Mouse (Mus musculus): ENCODE measurements around the gene Rbbp6.

The Rbbp6 gene

DNA sequence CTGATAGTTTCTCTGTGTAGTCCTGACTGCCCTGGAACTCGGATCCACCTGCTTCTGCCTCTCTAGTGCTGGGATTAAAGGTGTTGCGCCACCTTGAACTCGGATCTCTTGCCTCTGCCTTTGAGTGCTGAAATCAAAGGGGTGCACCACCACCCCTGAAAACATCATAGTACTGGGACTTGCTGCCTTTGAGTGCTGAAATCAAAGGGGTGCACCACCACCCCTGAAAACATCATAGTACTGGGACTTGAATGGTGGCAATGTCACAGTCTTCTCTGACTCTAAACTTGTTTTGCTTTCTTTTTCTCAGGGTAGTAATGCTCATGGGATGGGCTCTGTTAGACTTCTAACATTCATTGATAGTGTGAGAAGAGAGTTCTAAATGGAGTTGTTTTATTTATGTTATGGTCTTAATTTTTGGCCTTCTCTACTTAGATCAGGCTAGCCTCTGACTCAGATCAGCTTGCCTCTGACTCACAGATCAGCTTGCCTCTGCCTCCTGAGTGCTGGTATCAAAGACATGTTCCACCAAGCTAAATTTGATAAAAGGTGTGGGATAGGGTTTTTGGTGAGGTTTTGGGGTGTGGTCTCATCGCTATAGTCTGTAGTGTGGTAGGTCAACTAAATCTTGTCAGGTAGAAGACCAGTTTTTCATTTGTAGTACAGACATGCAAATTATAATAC, 6.7 kb downstream of the Rbbp6 start:
- 89% methylated on average over 4 of the region's 4 CpGs for WGBS

DNA sequence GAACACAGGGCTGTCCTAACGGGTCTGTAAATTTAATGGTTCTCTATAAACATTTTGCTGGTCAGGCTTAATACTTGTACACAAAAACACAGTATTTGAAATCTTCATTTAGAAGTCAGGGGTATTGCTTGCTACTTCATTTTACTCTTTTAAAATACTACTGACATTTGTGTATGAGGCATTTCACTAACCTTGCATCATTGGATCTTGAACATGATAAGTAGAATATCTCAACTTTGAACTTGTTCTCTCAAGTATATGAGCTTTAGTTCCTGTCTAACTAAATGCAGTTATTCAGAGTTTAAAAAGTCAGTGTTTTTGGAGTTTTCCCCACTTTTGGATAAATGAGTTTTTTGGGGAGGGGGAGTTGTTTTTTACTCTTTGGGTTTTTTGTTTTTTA, 14.0 kb downstream of the Rbbp6 start:
- 55% methylated on average over 1 of the region's 1 CpGs for WGBS

DNA sequence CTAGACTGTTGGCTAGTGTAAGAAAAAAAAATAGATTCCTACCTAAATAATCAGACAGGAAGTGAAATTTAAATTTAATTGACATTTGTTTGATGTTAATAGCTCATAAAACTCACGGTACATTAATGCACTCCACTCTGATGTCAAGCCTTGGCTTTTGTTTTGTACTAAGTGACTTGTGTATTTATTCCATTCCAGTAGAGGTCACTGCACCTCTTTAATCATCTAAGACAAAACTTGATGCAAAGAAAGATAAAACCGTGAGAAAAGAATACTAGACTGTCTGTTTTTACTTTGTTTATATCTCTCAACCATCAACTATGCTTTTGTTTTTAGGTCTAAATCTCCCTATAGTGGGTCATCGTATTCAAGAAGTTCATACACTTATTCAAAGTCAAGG, 32.7 kb downstream of the Rbbp6 start:
- WGBS, result 57% methylated on average over 3 of the region's 3 CpGs

DNA sequence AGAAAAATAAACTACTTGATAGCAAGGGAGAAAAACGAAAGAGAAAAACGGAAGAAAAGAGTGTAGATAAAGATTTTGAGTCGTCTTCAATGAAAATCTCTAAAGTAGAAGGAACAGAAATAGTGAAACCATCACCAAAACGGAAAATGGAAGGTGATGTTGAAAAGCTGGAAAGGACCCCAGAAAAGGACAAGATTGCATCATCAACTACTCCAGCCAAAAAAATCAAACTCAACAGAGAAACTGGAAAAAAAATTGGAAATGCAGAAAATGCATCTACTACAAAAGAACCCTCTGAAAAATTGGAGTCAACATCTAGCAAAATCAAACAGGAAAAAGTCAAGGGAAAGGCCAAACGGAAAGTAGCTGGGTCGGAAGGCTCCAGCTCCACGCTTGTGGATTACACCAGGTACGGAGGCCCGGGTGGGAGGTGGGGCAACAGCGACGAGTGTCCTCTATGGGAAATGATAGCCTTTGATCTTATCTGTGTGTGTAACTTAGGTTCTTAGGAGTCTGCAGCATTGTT, 34.4 kb downstream of the Rbbp6 start:
- 73% methylated on average over 11 of the region's 11 CpGs for WGBS

DNA sequence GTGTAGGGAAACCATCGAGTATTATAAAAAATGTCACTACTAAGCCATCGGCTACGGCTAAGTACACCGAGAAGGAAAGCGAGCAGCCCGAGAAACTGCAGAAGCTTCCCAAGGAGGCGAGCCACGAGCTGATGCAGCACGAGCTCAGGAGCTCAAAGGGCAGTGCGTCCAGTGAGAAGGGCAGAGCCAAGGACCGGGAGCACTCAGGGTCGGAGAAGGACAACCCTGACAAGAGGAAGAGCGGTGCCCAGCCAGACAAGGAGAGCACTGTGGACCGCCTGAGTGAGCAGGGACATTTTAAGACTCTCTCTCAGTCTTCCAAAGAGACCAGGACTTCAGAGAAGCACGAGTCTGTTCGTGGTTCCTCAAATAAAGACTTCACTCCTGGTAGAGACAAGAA, 35.3 kb downstream of the Rbbp6 start:
- 82% methylated on average over 16 of the region's 16 CpGs for WGBS

DNA sequence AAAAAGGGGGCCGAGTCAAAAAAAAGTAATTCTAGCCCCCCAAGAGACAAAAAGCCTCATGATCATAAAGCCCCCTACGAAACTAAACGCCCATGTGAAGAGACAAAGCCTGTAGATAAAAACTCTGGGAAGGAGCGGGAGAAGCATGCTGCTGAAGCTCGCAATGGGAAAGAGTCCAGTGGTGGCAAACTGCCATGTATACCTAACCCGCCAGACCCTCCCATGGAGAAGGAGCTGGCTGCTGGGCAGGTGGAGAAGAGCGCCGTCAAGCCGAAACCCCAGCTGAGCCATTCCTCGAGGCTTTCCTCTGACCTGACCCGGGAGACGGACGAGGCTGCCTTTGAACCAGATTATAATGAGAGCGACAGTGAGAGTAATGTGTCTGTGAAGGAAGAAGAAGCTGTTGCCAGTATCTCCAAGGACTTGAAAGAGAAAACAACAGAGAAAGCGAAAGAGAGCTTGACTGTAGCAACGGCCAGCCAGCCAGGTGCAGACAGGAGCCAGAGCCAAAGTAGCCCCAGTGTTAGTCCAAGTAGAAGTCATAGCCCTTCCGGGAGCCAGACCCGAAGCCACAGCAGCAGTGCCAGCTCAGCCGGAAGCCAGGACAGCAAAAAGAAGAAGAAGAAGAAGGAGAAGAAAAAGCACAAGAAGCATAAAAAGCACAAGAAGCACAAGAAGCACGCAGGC, 36.0 kb downstream of the Rbbp6 start:
- WGBS, result 54% methylated on average over 20 of the region's 20 CpGs

DNA sequence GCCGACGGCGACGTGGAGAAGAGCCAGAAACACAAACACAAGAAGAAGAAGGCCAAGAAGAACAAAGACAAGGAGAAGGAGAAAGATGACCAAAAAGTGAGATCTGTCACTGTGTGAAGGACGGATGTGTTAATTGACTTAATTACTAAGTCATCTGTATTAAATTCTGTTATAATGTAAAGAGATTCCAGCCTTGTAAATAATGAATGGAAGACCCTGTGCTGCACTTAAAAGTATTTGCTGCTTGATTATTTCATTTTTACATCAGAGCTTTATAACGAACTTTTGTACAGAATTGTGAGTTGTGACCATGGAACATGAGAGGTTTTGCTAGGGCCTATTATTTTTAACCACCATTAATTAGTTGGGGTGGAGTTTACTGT, 36.5 kb downstream of the Rbbp6 start:
- WGBS, result 48% methylated on average over 6 of the region's 6 CpGs

DNA sequence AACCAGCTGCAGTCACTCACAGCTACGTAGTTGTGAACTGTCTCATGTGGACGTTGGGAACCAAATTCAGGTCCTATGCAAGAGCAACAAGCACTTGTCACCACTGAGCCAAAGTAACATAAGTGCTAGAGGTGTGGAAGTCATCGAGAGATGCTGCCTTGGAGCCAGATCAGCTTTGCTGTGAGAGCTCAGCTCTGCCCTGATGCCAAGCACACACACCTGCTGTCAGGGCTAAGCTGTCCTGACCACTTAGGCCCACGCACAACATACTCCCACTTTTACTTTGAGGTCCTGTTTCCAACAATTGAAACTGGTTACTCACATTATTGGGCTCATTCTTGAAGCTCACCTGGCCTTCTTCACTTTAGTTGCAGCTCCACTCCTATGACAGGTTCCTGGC, 37.7 kb downstream of the Rbbp6 start:
- WGBS, result 82% methylated on average over 4 of the region's 4 CpGs

DNA sequence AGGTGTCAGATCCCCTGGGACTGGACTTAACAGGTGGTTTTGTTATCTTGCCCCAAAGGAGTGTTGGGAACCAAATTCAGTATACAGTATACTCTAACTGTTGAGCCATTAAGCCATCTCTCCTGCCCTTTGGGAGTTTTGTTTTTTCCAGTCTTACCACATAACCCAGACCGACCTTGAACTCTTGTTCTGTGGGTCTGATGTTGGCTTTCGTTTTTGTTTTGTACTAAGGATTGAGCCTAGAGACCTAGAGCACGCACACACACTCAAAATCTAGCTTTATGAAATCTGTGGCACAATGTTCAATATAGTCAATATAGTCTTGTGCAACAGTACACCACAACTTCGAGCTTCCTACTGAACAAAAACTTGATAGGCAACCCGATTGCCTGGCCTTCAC, 39.0 kb downstream of the Rbbp6 start:
- WGBS, result 98% methylated on average over 5 of the region's 5 CpGs

DNA sequence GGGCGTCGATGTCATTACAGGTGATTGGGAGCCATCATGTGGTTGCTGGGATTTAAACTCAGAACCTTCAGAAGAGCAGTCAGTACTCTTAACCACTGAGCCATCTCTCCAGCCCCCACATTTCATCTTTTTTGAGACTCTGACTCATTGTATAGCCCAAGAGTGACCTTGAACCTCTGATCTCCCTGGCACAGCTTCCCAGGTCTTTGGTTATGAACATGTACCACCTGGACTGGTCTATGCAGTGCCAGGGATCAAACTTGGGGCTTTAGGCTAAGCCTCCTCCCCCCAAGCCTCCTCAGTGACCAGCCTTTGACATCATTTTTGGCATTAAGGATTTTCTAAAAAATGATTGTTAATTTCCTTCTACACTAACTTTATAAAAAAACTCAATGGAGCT, 40.8 kb downstream of the Rbbp6 start:
- 62% methylated on average over 2 of the region's 2 CpGs for WGBS

DNA sequence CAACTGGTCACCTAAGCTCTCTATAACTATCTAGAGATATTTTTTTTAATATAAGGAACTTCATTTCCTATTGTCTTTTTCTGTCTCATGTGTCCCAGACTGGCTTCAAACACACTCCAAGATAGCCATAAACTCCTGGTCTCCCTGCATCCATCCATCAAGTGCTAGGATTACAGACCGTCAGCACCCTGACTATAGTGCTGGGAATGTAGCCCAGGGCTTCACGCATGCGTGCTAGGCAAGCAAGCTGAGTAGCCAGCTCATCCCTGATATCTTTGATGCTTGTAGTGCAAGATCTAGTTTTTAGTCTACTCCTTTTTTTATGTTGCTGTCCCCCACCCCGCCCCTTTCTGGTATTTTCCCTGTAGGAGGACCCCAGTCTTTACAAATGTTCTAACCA, 42.3 kb downstream of the Rbbp6 start:
- WGBS, result 78% methylated on average over 4 of the region's 4 CpGs

DNA sequence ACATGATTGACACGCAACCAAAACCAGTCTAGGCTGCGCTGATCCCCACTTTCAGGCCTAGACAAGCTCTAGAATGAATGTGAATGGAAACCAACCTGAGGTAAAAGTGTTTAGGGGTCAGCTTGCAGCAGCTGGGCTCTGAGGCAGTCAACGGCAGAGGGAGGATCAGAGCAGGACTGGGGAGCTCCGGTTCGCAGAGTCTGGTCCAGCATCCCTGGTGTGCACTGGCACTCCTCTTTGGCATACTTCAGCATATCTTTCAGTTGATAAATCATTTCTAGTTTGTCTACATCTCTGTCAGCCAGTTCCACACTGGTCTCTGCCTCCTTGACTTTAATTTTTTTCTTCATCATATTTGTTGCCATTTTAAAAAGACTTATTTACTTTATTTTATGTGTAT, 48.0 kb downstream of the Rbbp6 start:
- WGBS, result 75% methylated on average over 5 of the region's 5 CpGs

DNA sequence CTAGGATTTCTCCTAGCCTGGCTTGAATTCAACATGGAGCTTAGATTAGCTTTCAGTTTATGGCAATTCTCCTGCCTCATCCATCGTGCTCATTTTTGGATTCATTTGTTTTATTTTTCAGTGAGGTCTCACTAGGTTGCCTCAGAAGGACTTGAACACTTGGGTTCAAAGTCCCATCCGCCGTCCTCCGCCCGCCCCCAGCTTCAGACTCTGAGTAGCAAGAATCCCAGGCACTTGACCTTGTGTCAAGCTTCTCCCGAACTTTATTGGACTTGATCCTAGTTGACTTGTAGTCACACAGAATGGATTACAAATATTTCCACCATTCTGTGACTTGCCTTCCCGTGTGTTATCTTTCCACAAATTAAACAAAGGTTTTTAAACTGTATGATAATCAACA, 49.2 kb downstream of the Rbbp6 start:
- WGBS, result 82% methylated on average over 7 of the region's 7 CpGs

DNA sequence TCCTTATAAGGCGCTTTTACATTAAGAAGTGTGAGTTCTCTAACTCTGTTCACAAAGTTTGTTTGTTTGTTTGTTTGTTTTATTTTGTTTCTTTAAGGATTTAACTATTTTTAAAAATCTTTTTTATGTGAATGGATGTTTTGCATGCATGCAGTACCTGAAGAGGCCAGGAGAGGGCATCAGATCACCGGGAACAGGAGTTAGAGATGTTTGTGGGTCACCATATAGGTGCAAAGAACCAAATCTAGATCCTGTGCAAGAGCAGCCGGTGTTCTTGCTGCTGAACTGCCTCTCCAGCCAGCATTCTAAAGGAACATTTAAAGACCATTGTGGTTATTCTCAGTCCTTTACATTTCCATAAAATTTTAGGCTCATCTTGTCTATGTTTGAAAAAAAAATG, 52.1 kb downstream of the Rbbp6 start:
- 38% methylated on average over 3 of the region's 3 CpGs for WGBS

DNA sequence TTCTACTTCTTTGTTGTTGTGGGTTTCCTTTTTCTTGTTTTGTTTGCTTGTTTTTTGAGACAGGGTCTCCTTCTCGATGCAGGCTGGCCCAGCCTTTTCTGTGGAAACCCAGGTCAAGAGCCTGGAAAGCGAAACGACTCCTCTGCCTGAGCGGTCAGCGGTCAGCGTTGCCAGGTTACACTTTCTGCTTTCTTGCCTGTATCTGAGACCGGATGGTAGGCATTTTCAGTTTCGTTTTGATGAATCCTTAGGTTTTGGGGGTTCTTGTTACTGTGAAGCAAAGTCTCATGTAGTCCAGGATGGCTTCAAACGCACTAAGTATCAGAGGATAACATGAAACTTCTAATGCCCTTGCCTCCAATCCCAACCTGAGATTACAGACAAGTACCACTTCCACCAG, 59.6 kb downstream of the Rbbp6 start:
- WGBS, result 69% methylated on average over 9 of the region's 9 CpGs

DNA sequence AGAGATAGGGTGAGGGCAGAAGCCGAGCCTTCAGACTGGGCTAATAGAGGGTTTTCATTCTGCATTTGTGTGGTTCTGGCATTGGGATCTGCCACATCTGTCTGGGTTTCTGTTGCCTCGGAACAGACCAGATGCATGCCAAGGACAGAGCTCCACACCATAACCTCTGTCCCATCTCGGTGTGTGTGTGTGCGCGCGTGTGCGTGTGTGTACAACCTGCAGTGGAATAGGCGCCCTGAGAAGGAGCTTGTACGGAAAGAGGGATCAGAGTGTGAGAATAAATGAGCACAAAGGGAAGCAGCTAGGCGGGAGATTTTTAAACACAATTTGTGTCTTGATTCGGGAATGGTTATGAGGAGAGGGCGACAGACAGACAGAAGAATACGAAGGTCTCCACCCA, 64.8 kb downstream of the Rbbp6 start:
- WGBS, result 12% methylated on average over 13 of the region's 13 CpGs

DNA sequence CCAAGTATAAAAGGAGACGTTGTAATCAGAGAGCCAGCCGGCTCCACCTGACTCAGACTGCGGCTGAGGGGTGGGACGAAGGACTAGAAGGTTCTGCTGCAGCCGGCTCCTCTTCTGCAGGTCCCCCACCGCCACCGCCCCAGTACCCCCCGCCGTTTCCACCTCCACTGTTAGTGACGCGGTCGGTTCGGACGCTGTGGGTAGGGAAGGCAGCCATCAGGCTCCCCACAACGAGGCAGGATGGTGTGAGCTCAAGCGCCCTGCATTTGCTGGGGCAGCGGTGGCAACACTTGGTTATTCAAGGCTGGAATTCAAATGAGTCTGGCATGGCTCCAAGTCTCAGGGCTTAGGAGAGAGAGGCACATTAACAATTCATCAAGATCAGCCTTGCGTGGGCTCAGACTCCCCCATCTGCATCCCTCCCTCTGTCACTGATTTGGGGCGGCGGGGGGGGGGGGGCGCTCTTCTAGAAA, 65.3 kb downstream of the Rbbp6 start:
- 1% methylated on average over 21 of the region's 21 CpGs for WGBS

DNA sequence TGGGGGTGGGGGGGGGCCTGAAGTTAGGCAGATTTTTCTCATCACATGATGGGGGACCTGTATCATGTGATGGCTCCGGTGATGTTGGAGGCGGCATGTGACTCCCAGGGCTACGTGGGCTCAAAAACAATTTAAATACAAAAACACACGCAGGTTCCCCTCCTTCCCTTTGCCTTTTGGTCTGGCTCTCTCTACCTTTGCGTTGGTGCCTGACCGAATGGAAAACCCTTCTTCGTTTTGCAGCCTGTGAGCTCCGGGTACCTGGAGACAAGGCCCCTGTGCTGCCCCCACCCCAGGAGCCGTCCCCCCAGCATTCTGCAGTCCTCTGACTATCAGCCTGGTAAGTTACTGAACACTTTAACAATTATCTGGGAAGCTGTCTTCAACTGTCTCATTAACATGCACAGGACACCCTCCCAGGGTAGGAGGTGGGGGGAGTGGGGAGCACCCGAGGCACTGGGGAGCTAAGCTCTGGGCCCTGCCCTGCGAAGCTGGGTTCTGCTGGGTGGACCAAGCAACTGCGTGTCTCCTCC, 65.8 kb downstream of the Rbbp6 start:
- 5% methylated on average over 12 of the region's 12 CpGs for WGBS

DNA sequence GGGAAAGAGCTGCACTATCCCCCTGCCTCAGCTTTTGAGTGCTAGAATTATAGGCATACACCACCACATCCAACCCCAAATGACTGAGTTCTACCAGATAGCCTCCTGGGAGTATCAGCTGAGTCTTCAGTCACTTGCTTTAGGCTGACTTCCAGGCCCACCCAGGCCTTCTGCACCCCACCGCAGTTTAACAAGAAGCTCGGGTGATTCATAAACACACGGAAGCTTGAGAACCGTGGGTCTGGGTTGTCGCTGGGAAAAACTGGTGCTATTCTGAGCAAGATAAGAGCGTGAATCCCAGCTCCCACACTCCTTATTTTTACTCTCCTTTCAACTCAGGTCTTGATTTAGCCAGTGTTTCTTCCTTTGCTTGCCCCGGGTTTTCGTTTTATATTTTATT, 69.8 kb downstream of the Rbbp6 start:
- WGBS, result 31% methylated on average over 8 of the region's 8 CpGs

DNA sequence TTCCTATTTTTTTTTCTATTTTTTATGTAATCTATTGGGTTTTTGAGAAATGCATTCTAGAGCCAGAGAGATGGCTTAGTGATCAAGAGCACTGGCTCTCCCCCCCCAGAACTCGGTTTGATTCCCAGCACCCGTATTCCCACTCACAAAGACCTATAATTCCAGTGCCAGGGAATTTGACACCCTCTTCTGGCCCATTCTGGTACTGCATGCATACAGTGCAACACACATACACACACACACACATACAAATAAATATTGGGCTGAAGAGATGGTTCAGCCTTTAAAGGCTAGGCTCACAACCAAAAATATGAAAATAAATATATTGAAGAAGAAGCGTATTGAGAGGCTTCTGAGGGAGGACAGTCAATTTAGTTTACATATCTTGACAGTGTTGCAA, 79.7 kb downstream of the Rbbp6 start:
- 96% methylated on average over 3 of the region's 3 CpGs for WGBS

DNA sequence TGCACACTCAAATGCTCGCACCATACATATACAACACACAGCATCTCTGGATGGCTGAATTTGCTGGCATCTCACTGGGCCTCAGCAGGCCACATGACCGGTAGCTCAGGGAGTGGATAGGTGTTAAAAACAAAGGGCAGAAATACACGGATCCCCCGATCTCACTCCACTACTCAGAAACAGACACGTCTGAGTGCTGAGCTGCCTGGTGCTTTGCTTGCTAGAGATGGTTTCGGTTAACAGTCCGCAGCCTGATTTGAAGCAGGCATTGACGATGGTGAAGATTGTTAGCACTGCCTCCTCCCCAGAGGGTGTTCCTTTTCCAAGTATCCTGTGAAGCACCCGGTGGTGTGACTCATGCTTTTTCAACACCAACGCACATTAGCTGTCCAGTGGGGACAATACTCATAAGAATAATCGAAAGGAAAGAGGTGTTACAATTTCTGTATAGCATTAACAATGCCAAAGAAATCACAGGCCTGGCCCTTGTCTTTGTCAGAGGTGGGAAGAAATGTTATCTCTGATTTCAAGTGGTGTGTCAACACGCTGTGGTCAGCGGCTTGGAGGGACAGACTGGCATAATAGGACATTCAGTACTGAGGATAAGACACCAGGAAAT, 81.1 kb downstream of the Rbbp6 start:
- 65% methylated on average over 13 of the region's 13 CpGs for WGBS
